Mouse (Mus musculus) hematopoietic stem cell, adult 5-6 weeks (primary cell): Measurements from ENCODE around the gene Cep170b. TPM values are rescaled to one million over a fixed set of nuclear protein-coding genes. Genes with fewer than 3 reads are reported as not detected.

Experiments used
- ATAC-seq, 2 experiments: fragments of 125-278 bp in 1 of 2; replicated peaks in 1 of 2; 2 replicates each; pipeline ENCODE4 v1.8.0; 2016 to 2017; ENCODE audit warnings: inconsistent platforms in 2 of 2, mild to moderate bottlenecking in 2 of 2, moderate number of reproducible peaks in 2 of 2, low read depth in 1 of 2, moderate TSS enrichment in 1 of 2; ENCODE audit not compliant: low FRiP score in 2 of 2, poor library complexity in 2 of 2, severe bottlenecking in 2 of 2, insufficient read depth in 1 of 2, low TSS enrichment in 1 of 2
- total RNA-seq: library from RNA; stranded (forward); fragments of 172-1452, 232-1000 nt; gene quantifications from 2 replicates; pipeline ENCODE4 v1.2.3, GENCODE M21; 2017

The Cep170b gene
- 7.3 and 7.4 TPM in 2 replicates for total RNA-seq

DNA sequence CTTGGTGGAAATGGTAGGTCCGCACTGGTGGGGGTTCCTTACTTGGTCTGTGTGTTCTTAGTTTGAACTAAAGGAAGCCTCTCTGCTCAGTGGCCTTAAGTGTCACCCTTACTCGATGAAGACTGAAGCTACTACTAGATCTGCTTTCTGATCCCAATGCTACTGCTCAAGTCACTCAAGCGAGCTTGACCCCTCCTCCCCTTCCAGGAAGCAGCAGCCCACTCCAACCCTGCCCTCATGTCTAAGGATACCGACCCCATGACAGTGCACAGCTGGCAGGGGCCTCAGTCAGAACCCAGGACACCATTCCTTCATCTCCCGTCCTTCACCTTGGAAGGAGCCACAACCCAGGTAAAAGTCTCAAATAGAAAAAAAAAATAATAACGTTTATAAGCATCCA is at the start of gene Cep170b:
TSS of gene Cep170b (plus strand) at position 240 of the 400 bp plus-strand sequence.
- no peak for ATAC-seq

DNA sequence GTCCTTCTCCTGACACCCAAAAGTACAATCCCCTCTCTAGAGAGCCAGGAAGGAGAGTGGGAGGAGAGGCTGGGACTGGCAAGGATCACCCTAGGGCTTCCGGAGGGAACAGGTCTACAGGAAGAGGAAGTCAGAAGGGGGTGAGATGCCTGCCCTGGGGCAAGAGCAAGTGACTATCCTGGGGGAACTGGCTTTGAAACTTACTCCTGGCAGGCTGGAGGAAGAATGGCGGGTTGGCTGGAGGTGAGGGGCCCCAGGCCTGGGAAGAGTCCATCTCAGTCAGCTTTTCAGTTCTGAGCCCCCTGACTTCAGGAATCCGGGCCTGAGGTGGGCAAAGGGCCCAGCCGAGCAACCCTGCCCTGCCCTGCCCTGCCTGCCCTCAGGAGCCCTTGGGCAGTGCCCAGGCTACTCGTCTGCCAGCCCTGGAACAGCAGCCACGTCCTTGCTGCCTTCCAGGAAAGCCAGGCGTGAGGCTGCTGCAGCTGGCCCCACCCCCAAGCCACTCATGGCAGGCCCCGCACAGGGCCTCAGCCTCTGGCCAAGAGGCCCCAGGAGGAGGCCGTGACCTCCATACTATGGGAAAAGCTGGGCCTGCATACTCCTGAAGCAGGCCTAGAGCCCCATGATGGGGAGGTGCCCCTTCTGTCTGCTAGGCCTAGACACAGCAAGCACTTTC is 49.4 kb upstream of the Cep170b start:
- no peak for ATAC-seq

DNA sequence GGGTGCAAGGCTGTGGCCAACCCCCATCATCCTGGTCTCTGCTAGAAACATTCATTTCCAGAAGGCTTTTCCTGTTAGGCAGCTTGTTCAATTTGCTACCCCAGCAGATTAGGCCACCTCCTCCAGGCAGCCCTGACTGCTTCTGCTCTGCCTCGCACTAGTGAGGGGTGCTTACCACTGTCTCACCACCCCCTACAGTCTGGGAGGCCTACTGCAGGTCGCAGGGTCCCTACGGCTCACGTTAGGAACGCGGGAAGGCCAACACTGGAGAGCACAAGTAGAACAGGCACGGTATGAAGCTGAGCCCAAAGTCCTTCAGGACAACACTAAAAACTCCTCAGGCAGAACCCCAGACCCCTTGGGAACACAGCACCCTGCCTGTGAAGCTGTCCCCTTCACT is 48.4 kb upstream of the Cep170b start:
- no peak for ATAC-seq

DNA sequence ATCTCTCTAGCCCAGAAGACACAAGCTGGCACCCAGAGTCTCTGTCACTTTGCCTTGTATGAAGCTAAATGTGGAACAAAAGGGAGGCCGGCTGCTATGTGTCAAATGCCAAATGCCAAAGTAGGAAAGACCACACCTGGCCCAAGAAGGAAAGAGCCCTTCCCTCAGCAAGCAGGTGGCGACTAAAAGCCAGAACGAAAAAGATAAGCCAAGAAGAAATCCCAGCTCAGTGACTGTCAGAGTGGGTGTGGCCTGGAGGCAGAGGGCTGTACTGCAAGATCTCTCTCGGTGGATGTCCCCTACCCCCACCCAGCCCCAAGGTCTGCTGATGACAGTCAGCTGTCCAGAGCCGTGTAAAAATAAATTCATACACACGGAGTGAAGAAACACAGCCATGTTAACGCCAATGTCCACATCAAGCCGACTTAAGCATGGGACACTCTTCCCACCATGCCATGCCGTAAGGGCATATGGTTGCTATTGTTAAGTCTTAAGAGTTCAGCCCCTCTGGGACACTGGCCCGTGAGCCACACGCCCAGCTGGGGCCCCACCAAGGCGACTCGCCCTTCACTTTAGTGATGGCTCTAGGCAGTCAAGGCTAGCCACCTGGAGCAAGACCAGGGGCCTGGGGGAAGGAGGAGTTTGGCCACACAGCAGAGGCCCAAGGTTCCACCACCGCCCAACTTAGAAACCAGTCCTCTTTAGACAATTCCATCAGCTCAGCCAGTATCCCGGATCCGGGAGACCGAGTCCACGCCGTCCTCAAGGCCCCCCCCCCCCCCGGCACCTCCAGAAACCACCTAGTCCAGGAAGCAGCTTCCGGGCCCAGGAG is 47.3 kb upstream of the Cep170b start:
- 0 out of 4 replicates have a peak, but pooled peaks of 1 of the 2 experiments have one; percentile 18 for ATAC-seq

DNA sequence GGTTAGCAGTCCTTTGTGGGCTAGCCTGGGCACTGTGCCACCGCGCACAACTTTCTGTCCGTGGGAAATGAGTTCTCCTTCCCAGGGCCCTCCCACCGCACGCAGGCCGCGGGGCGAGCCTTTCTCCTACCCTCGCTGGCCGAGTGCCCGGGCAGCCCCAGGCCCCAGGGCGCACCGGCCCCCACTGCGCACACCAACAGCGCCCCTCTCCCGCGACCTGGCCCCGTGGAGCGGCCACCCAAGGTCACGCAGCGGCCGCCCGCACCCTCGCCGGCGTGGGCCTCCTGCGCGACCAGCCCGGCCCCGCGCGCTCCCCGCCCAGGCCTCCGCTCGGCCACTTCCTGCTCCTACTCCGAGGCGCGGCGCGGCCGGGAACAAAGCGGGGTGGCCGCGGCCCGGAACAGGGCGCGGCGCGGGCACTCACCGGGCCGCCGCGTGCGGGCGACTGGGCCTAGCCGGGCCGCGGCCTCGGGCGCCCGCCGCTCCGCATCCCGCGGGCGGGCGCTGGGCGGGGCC is 46.6 kb upstream of the Cep170b start:
- no peak for ATAC-seq

DNA sequence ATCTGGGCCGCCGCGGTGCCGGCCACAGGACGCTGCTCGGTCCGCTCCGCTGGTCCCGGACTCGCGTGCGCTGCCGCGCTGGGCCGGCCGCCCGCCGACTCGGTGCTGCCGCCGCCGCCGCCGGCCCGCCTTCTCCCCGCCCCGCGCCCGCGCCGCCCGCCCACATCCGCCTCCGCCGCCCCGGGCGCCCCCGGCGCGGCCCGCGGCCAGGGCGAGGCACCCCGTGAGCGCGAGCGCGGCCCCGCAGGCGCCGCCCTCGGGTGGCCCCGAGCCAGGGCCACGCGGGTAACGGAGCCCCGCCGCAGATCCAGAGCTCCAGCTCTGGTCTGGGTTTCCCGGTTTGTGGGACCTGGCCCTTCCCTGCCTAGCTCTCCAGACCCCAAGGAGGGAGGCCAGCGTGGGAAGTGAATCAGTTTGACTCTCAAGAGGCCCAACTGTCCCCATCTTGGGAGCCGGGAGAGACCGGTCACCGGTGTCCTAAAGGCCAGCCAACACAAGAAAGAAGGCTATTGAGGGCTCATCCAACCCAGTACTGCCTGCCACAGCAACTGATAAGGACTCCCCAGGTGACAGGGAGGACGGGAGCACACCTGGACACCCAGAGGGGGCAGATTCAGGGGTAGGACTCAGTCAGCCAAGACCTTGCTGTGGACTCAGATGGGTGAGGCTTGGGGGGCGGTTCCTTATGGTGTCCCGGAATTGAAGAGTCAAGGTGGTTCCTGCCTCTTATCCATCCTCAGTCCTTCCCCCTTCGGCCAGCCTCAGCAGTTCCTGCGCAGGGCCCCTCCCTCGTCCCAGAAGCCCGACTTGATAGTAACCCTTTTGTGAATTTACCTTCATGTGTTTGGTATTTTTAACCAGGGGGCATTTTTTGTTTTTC is 45.9 kb upstream of the Cep170b start, which contains the start of gene Akt1:
TSS of gene Akt1 (minus strand) at position 753 of the 880 bp plus-strand sequence.
- peak; percentile 63 to 65 for ATAC-seq

DNA sequence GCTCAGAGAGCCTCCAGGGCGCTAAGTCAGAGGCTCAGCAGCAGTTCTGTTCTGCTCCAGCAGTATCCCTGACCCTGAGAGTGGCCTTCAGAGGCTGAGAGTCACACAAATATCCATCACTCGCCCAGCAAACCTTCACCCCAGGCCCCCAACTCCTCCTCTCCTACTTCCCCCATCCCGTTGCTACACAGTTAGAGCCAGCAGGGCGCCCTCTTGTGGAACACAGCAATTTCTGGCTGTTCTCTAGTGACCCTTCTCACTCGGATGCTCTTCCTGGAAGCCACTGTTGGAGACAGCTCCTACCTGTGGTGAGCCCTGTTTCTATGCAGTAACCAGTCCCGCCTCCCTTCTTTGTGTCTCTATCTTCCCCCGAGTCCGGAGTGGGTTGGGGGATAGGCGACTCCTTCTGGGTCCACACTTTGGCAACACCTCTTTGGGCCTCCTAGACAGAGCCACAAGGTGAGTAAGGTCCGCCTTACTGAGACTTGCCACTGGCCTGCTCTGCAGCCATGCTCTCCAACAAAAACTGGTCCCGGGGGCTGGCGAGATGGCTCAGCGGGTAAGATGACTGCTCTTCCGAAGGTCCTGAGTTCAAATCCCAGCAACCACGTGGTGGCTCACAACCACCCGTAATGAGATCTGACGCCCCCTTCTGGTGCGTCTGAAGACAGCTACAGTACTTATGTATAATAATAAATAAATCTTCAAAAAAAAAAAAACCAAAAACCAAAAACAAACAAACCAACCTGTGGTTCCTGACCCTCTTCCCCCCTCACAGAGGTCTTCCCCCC is 44.8 kb upstream of the Cep170b start:
- ATAC-seq: peak; percentile 49 to 60

DNA sequence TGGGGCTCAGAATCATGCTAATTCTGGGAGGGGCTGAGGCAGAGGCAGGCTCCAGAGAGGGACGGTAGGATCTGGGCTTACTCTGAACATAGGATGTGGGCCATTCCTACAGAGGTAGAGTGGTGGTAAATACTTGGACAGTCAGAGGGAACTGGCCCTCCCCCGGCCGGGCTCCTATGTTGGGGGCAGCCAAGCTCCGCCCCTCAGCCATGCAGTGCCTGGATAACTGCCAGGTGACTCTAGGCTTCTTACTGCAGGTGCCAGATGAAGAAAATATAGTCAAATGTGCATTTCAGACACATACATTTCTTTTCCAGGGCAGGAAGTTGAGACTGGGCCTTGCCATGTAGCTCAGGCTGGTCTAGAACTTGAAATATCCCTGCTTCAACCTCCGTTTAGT is 43.2 kb upstream of the Cep170b start:
- ATAC-seq: no peak

DNA sequence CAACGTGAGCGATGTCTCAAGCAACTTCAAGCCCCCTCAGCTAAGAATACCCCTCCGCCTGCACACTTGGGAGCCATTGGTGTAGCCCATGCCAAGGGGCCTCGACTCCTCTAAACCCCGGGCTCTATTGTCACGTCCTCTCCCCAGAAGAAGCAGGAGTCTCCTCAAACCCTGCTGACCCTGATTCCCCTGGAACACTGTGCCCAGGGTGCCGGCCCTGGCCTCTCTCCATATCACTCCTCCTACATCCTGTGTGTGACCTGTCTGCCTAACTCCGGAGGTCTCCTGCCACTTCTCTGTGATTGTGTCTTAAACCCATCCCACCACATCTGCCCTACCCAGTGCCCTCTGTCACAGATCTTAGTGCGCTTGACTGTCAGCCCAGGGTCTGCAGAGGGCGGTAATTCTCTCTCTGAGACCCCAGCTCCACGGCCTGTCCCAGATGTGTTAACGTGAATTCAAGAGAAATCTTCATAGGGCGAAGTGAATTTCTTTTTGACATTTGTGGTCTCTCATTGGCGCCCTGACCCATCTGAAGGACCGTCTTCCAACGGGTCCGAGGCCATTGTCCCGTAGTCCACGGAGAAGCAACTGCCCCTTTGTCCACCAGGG is 42.2 kb upstream of the Cep170b start:
- ATAC-seq: no peak

DNA sequence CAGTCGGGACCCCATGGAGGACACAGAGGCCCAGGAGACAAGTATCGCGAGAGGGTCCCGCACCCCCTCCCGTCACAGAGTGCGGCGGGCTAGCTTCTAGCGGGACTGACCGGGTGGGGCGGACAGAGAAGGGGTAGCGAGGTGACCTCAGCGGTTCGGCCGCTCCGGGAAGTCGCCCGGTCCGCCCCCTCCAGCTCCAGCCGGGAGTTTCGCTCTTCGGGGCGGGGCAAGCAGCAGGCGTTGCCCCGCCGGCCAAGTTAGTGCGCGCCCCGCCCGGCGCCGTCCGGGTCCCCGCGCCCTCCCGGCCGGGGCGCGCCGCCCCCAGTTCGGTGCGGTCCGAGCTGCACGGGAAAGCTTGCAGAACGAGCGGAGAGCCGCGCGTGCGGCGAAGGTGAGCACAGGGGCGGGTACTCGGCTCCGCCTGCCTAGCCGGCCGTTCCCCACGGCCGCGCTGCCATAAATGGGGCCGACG is 41.7 kb upstream of the Cep170b start, which contains the start of gene Zbtb42:
TSS of gene Zbtb42 (plus strand) at position 274 of the 472 bp plus-strand sequence.
- ATAC-seq: peak in 1 of 2 experiments; percentile 20; a peak in 1 of 4 replicates

DNA sequence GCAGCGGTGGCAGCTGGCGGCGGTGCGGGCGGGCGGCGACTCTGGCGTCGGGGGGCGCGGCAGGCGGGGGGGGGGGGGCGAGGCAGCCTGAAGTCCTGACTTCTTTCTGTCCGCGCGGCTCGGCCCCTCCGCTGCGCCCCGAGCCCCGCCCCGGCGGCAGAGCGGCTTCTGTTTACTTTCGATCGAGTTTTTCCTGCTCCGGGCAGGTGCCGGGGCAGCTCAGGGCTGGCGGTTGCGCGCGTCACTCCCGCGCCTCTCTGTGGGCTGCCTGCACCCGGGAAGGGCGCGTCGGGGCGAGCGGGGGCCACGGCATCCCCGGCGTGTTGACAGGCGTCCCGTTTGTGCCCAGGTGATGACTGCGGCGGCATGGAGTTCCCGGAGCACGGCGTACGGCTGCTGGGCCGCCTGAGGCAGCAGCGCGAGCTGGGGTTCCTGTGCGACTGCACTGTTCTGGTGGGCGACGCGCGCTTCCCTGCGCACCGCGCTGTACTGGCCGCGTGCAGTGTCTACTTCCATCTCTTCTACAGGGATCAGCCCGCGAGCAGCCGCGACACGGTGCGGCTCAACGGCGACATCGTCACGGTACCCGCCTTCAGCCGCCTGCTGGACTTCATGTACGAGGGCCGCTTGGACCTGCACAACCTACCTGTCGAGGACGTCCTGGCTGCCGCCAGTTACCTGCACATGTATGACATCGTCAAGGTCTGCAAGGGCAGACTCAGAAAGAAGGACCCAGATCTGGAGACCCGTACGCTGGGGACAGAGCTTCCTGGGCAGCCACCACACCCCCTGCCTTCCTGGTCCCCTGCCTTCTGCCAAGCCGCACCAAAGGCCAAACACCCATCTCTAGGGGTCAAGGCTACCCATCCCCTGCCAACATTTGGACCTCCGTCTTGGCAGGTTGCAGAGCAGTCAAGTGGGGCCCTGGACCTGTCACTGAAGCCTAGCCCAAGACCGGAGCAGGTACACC is 40.9 kb upstream of the Cep170b start:
- ATAC-seq: no peak

DNA sequence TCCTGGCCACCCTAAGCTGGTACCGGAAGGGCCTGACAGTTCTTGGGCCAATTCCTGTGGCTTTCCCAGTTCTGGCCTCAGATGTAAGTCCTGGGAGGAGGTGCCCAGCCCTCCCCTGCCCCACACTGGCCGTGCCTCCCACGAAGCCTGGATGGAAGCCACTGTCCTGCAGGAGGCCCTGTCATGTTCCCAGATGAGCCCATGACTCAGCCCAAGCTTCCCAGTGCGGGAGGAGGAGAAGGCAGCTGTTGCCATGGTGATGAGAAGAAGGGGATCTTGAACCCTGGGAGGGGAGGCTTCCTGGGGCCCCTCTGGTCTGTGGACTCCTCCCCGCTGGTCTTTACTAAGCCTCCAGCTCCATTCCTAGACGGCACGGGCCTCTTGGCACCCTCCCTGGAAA is 36.9 kb upstream of the Cep170b start:
- no peak for ATAC-seq

DNA sequence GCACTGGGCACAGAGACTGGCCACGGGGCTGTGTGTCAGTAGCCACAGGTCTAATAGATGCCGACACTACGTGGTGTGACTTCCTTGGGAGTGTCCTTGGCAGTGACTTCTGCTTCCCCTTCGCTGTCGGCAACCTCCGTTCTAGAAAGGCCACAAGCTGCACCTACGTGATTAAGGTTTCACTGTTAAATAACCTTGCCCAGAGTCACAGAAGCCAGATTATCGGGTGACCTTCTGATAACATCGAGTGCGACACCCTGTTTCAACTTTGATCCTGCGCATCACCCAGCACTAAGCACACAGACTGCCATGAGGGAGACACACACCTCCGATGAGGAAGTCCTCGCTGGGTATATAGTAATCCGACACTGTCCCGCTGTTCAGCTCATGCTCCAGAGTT is 31.8 kb upstream of the Cep170b start:
- peak; percentile 70 to 73 for ATAC-seq

DNA sequence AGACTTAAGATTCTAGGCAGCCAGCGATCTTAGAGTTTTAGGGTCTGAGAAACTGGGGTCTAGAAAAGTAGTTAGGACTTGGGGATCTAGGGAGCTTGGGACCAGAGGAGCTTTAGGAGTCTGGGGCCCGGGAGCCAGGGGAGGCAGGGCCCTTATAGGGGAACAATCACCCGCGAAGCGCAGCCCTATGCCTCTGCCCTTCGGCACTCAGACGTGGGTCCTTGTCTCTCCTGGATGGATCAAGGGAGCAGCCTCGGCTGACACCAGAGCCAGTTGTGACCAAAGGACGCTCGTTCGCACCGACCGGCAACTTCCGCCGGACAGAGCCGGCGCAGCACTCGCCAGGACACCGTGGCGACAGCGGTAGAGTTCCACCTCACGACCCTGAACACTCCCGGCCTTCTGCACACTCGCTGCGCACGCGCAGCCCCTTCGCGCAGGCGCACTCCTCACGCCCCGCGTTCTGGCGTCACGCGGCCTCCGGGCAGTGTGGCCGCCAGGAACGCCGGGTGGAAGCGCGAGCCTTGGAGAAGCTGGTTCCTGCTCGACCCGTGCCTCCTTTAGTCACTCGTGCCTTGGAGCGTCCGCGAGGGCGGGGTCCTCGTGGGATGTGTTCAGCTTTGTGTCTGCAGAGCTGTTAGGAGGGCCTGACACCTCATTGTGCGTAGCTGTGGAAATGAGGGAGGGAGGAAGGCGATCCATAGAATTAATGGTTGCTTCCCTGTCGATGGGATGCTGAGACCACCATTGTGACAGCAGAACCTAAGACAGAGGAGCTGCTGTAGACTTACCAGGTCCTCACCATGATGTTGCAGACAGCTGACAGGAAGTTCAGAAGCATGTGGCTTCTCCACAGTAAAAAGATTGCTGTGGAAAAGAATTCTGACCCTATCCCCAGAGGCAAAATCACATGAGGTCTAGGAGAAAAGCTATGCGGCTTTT is 26.8 kb upstream of the Cep170b start:
- peak; percentile 81 to 91 for ATAC-seq
